Mouse (Mus musculus): Measurements from ENCODE around the gene Hdgfl3.

- TF ChIP-seq ELF1 (IDR thresholded peaks at IDR 0.05; ENCODE audit: low read depth, low read length) (no peak), BHLHE40 (IDR thresholded peaks at IDR 0.05; ENCODE audit: borderline replicate concordance, low read depth, low read length) (no peak), POLR2AphosphoS2 (IDR thresholded peaks at IDR 0.05; ENCODE audit: low read length) (no peak), USF1 (IDR thresholded peaks at IDR 0.05; ENCODE audit: low read depth, low read length) (no peak), MYC (IDR thresholded peaks at IDR 0.05; ENCODE audit: low read depth, low read length) (no peak), CTCF (IDR thresholded peaks at IDR 0.05 in 2 of 3, conservative IDR thresholded peaks at IDR 0.05 in 1 of 3; ENCODE audit: control insufficient read depth in 1 of 3, insufficient read depth in 1 of 3, low read depth in 2 of 3, low read length in 3 of 3, poor library complexity in 1 of 3, severe bottlenecking in 1 of 3) (peak in 2 of 3 experiments; percentile 6 to 21; a peak in 1 of 6 replicates), EP300 (IDR thresholded peaks at IDR 0.05; ENCODE audit: low read depth in 1 of 2, low read length in 2 of 2) (no peak), ZNF384 (IDR thresholded peaks at IDR 0.05; ENCODE audit: low read depth, low read length) (no peak)
These were observed 99.4 kb downstream of the Hdgfl3 start for GRCm38 (mm10) chr7:81834847-81835246.

All from MEL (cell line).